Mouse (Mus musculus): Measurements from ENCODE around the gene Nelfa.

GRCm38 (mm10) chr5:33955868-33956267, 19.7 kb upstream of the Nelfa start:
- no peak for TF ChIP-seq CTCF (IDR thresholded peaks at IDR 0.05; ENCODE audit: control insufficient read depth, insufficient read depth, insufficient read length)
- no peak for TF ChIP-seq USF1 (IDR thresholded peaks at IDR 0.05; ENCODE audit: low read depth)
- no peak for TF ChIP-seq MAX (IDR thresholded peaks at IDR 0.05)
- TF ChIP-seq MYOD1 (IDR thresholded peaks at IDR 0.05; ENCODE audit: control insufficient read depth, insufficient read length, low read depth) = peak; percentile 7

All from C2C12 (cell line).